Mouse (Mus musculus): Measurements from ENCODE around the gene Alg6. TPM values are rescaled to one million over a fixed set of nuclear protein-coding genes. Genes with fewer than 3 reads are reported as not detected.
A peak's percentile ranks its signal among the peaks of the same experiment; 100 is the strongest.

The Alg6 gene
- 9.1 and 11.3 TPM in 2 replicates for polyA plus RNA-seq (2015; fragmentation: Nextera tagmentation; extraction: Ambion mirVana)

- H3K4me1 ChIP-seq (replicated peaks) = 0 out of 2 replicates have a peak, but pooled peaks cover 6% of the 10 kb centered on the region
- peak; percentile 91 for ATAC-seq (replicated peaks; ENCODE audit: insufficient number of reproducible peaks, insufficient read depth, low FRiP score, low read depth)
- H3K27me3 ChIP-seq = no peaks in the 10 kb centered on the region
- no peaks in the 10 kb centered on the region for H3K9me3 ChIP-seq (replicated peaks)
- H3K4me2 ChIP-seq = peak within 1 kb of the TSS; percentile 77
- 2% methylated on average over 46 of the region's 46 CpGs for WGBS
- H3K36me3 ChIP-seq = peaks cover 5% of the 10 kb centered on the region
- peak within 1 kb of the TSS; percentile 78 for H3K9ac ChIP-seq
- peak within 1 kb of the TSS; percentile 60 for H3K27ac ChIP-seq
- H3K4me3 ChIP-seq = peak within 1 kb of the TSS; percentile 72
Measured at GRCm38 (mm10) chr4:99714904-99715782, at the start of gene Alg6. Gene Alg6, plus strand, starts transcription at chr4:99715664.

DNA sequence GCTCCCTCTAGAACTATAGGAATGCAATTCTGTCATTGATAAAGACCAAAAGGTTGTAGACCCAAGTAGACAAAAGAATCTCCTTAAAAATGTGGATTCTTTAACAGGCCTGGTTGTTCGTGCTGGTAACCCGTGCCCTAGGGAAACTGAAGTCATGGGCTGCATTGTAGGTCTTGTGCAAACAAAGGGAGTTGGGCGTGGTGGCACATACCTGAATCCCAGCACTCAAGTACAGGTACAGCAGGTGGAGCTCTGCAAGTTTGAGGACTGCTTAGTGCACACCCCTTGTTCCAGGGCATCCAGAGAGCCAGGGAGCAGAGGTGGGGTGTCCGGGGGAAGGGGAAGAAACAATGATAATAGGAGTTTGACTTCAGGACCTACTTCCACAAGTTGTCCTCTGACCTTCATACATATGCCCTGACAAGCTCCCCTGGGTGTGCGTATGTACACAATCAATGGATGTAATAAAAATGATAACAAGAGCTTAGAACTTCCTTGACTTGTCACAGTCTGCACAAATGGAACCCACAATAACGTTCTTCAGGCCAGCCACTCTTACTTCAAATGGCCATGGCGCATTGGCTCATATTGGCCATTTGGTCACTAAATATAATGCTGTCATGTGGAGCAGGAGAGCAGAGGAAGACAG lies 45.1 kb upstream of the Alg6 start:
- H3K27ac ChIP-seq = no peak overlapping the region
- H3K9me3 ChIP-seq (replicated peaks) = no peaks in the 10 kb centered on the region
- no peak overlapping the region for H3K4me2 ChIP-seq
- peaks cover 13% of the 10 kb centered on the region for H3K27me3 ChIP-seq
- ATAC-seq (replicated peaks; ENCODE audit: insufficient number of reproducible peaks, insufficient read depth, low FRiP score, low read depth) = no peak
- no peak overlapping the region for H3K9ac ChIP-seq
- no peaks in the 10 kb centered on the region for H3K4me1 ChIP-seq (replicated peaks)
- 80% methylated on average over 7 of the region's 7 CpGs for WGBS
- H3K4me3 ChIP-seq = no peak overlapping the region
- H3K36me3 ChIP-seq = no peaks in the 10 kb centered on the region

GRCm38 (mm10) chr4:99675191-99675590 lies 40.3 kb upstream of the Alg6 start:
- ATAC-seq (replicated peaks; ENCODE audit: insufficient number of reproducible peaks, insufficient read depth, low FRiP score, low read depth) = no peak

GRCm38 (mm10) chr4:99683941-99684340 lies 31.5 kb upstream of the Alg6 start:
- no peaks in the 10 kb centered on the region for H3K9me3 ChIP-seq (replicated peaks)
- H3K27me3 ChIP-seq = no peaks in the 10 kb centered on the region
- H3K4me2 ChIP-seq = no peak overlapping the region
- H3K36me3 ChIP-seq = no peaks in the 10 kb centered on the region
- H3K4me3 ChIP-seq = no peak overlapping the region
- H3K27ac ChIP-seq = no peak overlapping the region
- H3K9ac ChIP-seq = no peak overlapping the region
- ATAC-seq (replicated peaks; ENCODE audit: insufficient number of reproducible peaks, insufficient read depth, low FRiP score, low read depth) = no peak
- 80% methylated on average over 6 of the region's 6 CpGs for WGBS
- H3K4me1 ChIP-seq (replicated peaks) = no peaks in the 10 kb centered on the region

More at GRCm38 (mm10) chr4:99675191-99675590, 40.3 kb upstream of the Alg6 start:
- Histone ChIP-seq H3K4me2 (no peak overlapping the region), H3K9ac (no peak overlapping the region), H3K4me3 (no peak overlapping the region), H3K9me3 (replicated peaks) (no peaks in the 10 kb centered on the region), H3K4me1 (replicated peaks) (no peaks in the 10 kb centered on the region), H3K27ac (no peak overlapping the region), H3K27me3 (no peaks in the 10 kb centered on the region), H3K36me3 (no peaks in the 10 kb centered on the region)

GRCm38 (mm10) chr4:99686308-99686707 lies 29.2 kb upstream of the Alg6 start:
- Histone ChIP-seq H3K36me3 (no peaks in the 10 kb centered on the region), H3K9ac (no peak overlapping the region), H3K4me1 (replicated peaks) (no peaks in the 10 kb centered on the region), H3K27me3 (no peaks in the 10 kb centered on the region), H3K27ac (no peak overlapping the region), H3K4me2 (no peak overlapping the region), H3K9me3 (replicated peaks) (no peaks in the 10 kb centered on the region), H3K4me3 (no peak overlapping the region)
- 45% methylated on average over 5 of the region's 5 CpGs for WGBS
- no peak for ATAC-seq (replicated peaks; ENCODE audit: insufficient number of reproducible peaks, insufficient read depth, low FRiP score, low read depth)

DNA sequence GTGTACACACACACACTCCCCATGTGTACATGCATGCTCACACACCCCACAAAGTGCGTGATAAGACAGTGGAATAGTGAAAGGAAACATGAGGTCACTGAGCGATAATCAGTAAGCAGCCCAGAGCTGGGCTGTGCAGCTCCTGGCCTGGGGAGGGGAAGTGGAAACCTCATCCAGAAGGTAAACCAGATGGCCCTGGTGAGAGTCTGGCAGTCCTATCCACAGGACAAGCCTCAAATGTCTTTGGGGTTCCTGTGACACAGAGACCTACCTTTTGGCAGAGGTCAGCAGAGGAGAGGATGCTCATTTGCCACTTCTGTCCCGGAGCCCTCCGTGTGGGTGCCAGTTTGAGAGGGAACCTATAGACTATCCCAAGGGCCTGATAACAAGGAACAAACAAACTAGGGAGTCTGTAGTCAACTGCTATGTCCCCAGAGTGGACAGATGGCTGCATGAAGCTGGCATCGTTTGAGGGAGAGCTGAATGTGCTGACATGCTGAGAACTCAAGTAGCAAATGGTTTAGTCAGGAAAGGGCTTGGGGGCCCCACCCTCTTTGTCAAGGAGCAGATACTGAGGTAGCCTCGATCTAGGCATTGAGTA lies 2.8 kb upstream of the Alg6 start:
- Histone ChIP-seq H3K9me3 (replicated peaks) (no peaks in the 10 kb centered on the region), H3K4me2 (no peak overlapping the region), H3K4me1 (replicated peaks) (0 out of 2 replicates have a peak, but pooled peaks cover 6% of the 10 kb centered on the region), H3K27me3 (no peaks in the 10 kb centered on the region), H3K4me3 (no peak overlapping the region), H3K27ac (no peak overlapping the region), H3K36me3 (no peaks in the 10 kb centered on the region), H3K9ac (no peak overlapping the region)
- WGBS = 71% methylated on average over 6 of the region's 6 CpGs
- ATAC-seq (replicated peaks; ENCODE audit: insufficient number of reproducible peaks, insufficient read depth, low FRiP score, low read depth) = no peak

- Histone ChIP-seq H3K4me2 (no peak overlapping the region), H3K4me3 (no peak overlapping the region), H3K9ac (no peak overlapping the region), H3K4me1 (replicated peaks) (0 out of 2 replicates have a peak, but pooled peaks cover 6% of the 10 kb centered on the region), H3K27me3 (no peaks in the 10 kb centered on the region), H3K36me3 (no peaks in the 10 kb centered on the region), H3K9me3 (replicated peaks) (no peaks in the 10 kb centered on the region), H3K27ac (no peak overlapping the region)
- ATAC-seq (replicated peaks; ENCODE audit: insufficient number of reproducible peaks, insufficient read depth, low FRiP score, low read depth) = no peak
- 72% methylated on average over 6 of the region's 6 CpGs for WGBS
Measured at GRCm38 (mm10) chr4:99713971-99714370, 1.5 kb upstream of the Alg6 start.

GRCm38 (mm10) chr4:99715783-99716416 lies 436 bp downstream of the Alg6 start:
- H3K9me3 ChIP-seq (replicated peaks) = no peaks in the 10 kb centered on the region
- peak overlapping the region; percentile 77 for H3K4me2 ChIP-seq
- peak overlapping the region; percentile 56 for H3K27ac ChIP-seq
- peak overlapping the region; percentile 72 for H3K4me3 ChIP-seq
- peak overlapping the region; percentile 78 for H3K9ac ChIP-seq
- no peak; the same call in 1 of the 2 replicates for ATAC-seq (replicated peaks; ENCODE audit: insufficient number of reproducible peaks, insufficient read depth, low FRiP score, low read depth)
- H3K27me3 ChIP-seq = no peaks in the 10 kb centered on the region
- WGBS = 22% methylated on average over 25 of the region's 25 CpGs
- peaks cover 6% of the 10 kb centered on the region for H3K36me3 ChIP-seq
- H3K4me1 ChIP-seq (replicated peaks) = 0 out of 2 replicates have a peak, but pooled peaks cover 6% of the 10 kb centered on the region

- WGBS = 66% methylated on average over 4 of the region's 4 CpGs
Measured at GRCm38 (mm10) chr4:99717905-99718304, 2.4 kb downstream of the Alg6 start.

DNA sequence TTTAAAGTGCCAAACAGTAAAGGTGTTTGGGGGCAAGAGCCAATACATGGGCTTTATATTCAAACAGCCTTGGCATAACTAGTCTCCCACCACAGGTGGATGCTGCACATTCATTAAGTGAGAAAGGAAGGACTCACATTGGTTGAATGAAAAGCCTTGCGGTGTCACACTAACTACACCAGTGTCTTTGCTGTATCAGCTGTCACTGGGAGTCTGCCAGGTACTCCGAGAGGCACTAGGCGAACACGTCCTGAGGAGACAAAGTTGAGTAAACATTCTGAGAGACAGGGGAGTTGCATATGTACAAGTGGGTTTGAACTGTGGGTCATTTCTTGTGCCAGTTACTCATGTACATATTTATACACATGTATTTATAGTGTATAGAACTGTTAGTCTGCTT lies 8.9 kb downstream of the Alg6 start:
- no peak overlapping the region for H3K4me3 ChIP-seq
- no peaks in the 10 kb centered on the region for H3K9me3 ChIP-seq (replicated peaks)
- no peak overlapping the region for H3K27ac ChIP-seq
- no peak overlapping the region for H3K4me2 ChIP-seq
- whole genome bisulfite sequencing = 68% methylated on average over 4 of the region's 4 CpGs
- no peak for ATAC-seq (replicated peaks; ENCODE audit: insufficient number of reproducible peaks, insufficient read depth, low FRiP score, low read depth)
- no peaks in the 10 kb centered on the region for H3K4me1 ChIP-seq (replicated peaks)
- no peak overlapping the region for H3K9ac ChIP-seq
- H3K27me3 ChIP-seq = no peaks in the 10 kb centered on the region
- H3K36me3 ChIP-seq = peaks cover 30% of the 10 kb centered on the region

More at GRCm38 (mm10) chr4:99717905-99718304, 2.4 kb downstream of the Alg6 start:
- no peaks in the 10 kb centered on the region for H3K9me3 ChIP-seq (replicated peaks)
- 0 out of 2 replicates have a peak, but pooled peaks cover 6% of the 10 kb centered on the region for H3K4me1 ChIP-seq (replicated peaks)
- ATAC-seq (replicated peaks; ENCODE audit: insufficient number of reproducible peaks, insufficient read depth, low FRiP score, low read depth) = no peak
- no peaks in the 10 kb centered on the region for H3K27me3 ChIP-seq
- H3K4me3 ChIP-seq = no peak overlapping the region
- no peak overlapping the region for H3K9ac ChIP-seq
- H3K36me3 ChIP-seq = peaks cover 6% of the 10 kb centered on the region
- no peak overlapping the region for H3K27ac ChIP-seq
- H3K4me2 ChIP-seq = no peak overlapping the region

Data from heart, embryonic 15.5 days (tissue).